Mouse (Mus musculus): Measurements from ENCODE around the gene Amigo2. TPM values are rescaled to one million over a fixed set of nuclear protein-coding genes. Genes with fewer than 3 reads are reported as not detected.

Gene Amigo2
- polyA plus RNA-seq, 1 experiment from 2014 or later: 18.3 TPM

- peaks cover 40% of the 10 kb centered on the region for H3K4me1 ChIP-seq
- H3K9ac ChIP-seq: no peak overlapping the region
- WGBS: 68% methylated on average over 9 of the region's 9 CpGs
- no peaks in the 10 kb centered on the region for H3K9me3 ChIP-seq
- no peak overlapping the region for H3K4me3 ChIP-seq
- H3K27me3 ChIP-seq (replicated peaks): no peaks in the 10 kb centered on the region
- ATAC-seq (replicated peaks): no peak
- no peak overlapping the region for H3K4me2 ChIP-seq
- no peaks in the 10 kb centered on the region for H3K36me3 ChIP-seq (replicated peaks)
- H3K27ac ChIP-seq: no peak overlapping the region
Observed at GRCm38 (mm10) chr15:97280776-97281175, 33.7 kb upstream of the Amigo2 start.

GRCm38 (mm10) chr15:97280131-97280530 is 33.0 kb upstream of the Amigo2 start:
- Histone ChIP-seq H3K9me3 (no peaks in the 10 kb centered on the region), H3K27ac (no peak overlapping the region), H3K36me3 (replicated peaks) (no peaks in the 10 kb centered on the region), H3K27me3 (replicated peaks) (no peaks in the 10 kb centered on the region), H3K9ac (no peak overlapping the region), H3K4me3 (no peak overlapping the region), H3K4me1 (peaks cover 46% of the 10 kb centered on the region), H3K4me2 (no peak overlapping the region)
- no peak for ATAC-seq (replicated peaks)
- WGBS: 93% methylated on average over 8 of the region's 8 CpGs

DNA sequence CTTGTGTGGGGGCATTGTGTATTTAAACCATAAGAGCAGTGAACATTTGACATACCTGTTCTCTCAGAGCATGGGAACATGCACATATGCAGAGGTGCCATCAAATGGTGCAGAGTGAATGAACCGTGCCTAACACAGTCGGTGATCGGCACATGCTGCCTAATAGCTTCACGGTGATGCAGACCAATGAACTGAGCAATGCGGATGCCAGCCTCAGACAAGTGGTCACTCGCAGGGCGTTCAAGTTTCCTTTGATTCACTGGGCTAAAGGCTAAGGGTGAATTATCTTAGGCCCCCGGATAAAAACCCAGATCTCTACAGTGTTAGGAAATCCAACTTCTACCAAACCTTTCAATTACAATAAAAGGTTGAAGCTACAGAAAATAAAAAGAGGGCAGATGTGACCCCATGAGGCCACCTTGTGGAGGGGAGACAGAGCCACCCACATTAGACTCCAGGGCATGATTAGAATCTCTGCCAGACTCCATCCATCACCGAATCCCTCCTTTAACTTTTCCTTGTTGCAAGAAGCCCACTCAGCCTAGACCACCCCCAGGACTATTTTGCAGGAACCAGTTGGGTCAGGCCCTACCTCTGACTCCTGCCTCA is 31.4 kb upstream of the Amigo2 start:
- no peak for ATAC-seq (replicated peaks)
- Histone ChIP-seq H3K27ac (no peak overlapping the region), H3K27me3 (replicated peaks) (no peaks in the 10 kb centered on the region), H3K9ac (no peak overlapping the region), H3K4me1 (peaks cover 46% of the 10 kb centered on the region), H3K9me3 (no peaks in the 10 kb centered on the region), H3K36me3 (replicated peaks) (no peaks in the 10 kb centered on the region), H3K4me2 (no peak overlapping the region), H3K4me3 (no peak overlapping the region)
- WGBS: 84% methylated on average over 9 of the region's 9 CpGs

DNA sequence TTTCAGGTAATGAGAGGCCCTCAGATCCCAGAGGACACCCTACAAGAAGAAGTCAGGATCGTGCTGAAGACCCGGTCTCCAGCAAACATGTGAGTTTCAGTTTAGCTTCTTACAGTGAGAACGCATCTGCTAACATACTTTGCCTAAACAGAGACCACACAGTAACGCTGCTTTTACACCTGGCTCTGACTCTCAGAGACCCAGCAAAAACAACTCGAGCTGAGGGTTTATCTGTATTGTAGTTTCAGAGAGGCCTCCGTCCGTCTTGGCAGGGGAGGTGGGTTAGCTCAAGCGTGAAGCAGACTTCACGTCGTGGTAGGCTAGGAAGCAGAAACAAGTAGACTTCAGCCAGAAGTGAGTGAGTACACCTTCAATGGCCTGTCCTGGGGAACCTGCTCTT is 30.2 kb upstream of the Amigo2 start:
- Histone ChIP-seq H3K4me1 (peaks cover 36% of the 10 kb centered on the region), H3K27me3 (replicated peaks) (no peaks in the 10 kb centered on the region), H3K9ac (no peak overlapping the region), H3K9me3 (no peaks in the 10 kb centered on the region), H3K27ac (0 out of 2 replicates have a peak overlapping the region, but pooled peaks have one; percentile 58), H3K4me3 (no peak overlapping the region), H3K36me3 (replicated peaks) (no peaks in the 10 kb centered on the region), H3K4me2 (no peak overlapping the region)
- WGBS: 49% methylated on average over 10 of the region's 10 CpGs
- ATAC-seq (replicated peaks): no peak

DNA sequence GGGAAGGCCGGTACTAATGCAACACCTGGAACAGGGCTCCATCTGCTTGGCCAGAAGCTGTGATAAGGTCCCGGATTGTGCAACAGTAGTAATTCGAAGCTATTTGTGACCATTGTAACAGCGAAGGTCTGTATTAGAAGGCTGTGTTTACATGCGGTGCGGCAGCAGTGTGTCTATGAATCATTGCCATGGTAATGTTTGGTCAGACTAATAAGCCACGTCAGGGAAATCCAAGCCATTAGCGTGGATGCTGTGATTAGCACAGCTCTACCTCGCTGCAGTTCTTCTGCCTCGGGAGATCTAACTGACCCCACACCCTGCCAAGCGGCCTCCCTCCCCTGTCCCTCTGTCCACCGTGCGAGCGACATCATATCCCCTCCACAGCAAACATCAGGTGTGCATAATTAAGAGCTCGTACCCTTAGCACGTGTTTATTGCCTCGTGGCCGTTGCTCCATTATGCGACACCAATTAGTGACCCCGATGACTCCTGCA is 29.6 kb upstream of the Amigo2 start:
- Histone ChIP-seq H3K4me1 (peaks cover 32% of the 10 kb centered on the region), H3K4me3 (no peak overlapping the region), H3K9ac (no peak overlapping the region), H3K27ac (peak overlapping the region; percentile 58), H3K36me3 (replicated peaks) (no peaks in the 10 kb centered on the region), H3K9me3 (no peaks in the 10 kb centered on the region), H3K4me2 (0 out of 2 replicates have a peak overlapping the region, but pooled peaks have one; percentile 23), H3K27me3 (replicated peaks) (no peaks in the 10 kb centered on the region)
- peak; percentile 74 for ATAC-seq (replicated peaks)
- 37% methylated on average over 20 of the region's 20 CpGs for WGBS

GRCm38 (mm10) chr15:97275626-97276395 is 28.7 kb upstream of the Amigo2 start:
- peak overlapping the region; percentile 58 for H3K27ac ChIP-seq

GRCm38 (mm10) chr15:97272831-97273230 is 25.7 kb upstream of the Amigo2 start:
- no peaks in the 10 kb centered on the region for H3K36me3 ChIP-seq (replicated peaks)
- no peak overlapping the region for H3K4me3 ChIP-seq
- no peaks in the 10 kb centered on the region for H3K9me3 ChIP-seq
- no peak overlapping the region for H3K27ac ChIP-seq
- peaks cover 20% of the 10 kb centered on the region for H3K4me1 ChIP-seq
- no peak for ATAC-seq (replicated peaks)
- H3K27me3 ChIP-seq (replicated peaks): no peaks in the 10 kb centered on the region
- H3K4me2 ChIP-seq: no peak overlapping the region
- 58% methylated on average over 3 of the region's 3 CpGs for WGBS
- no peak overlapping the region for H3K9ac ChIP-seq

More at GRCm38 (mm10) chr15:97275626-97276395, 28.7 kb upstream of the Amigo2 start:
- 78% methylated on average over 12 of the region's 12 CpGs for WGBS
- Histone ChIP-seq H3K9me3 (no peaks in the 10 kb centered on the region), H3K4me1 (peaks cover 27% of the 10 kb centered on the region), H3K4me3 (no peak overlapping the region), H3K4me2 (no peak overlapping the region), H3K36me3 (replicated peaks) (no peaks in the 10 kb centered on the region), H3K9ac (no peak overlapping the region), H3K27me3 (replicated peaks) (no peaks in the 10 kb centered on the region)
- ATAC-seq (replicated peaks): no peak

DNA sequence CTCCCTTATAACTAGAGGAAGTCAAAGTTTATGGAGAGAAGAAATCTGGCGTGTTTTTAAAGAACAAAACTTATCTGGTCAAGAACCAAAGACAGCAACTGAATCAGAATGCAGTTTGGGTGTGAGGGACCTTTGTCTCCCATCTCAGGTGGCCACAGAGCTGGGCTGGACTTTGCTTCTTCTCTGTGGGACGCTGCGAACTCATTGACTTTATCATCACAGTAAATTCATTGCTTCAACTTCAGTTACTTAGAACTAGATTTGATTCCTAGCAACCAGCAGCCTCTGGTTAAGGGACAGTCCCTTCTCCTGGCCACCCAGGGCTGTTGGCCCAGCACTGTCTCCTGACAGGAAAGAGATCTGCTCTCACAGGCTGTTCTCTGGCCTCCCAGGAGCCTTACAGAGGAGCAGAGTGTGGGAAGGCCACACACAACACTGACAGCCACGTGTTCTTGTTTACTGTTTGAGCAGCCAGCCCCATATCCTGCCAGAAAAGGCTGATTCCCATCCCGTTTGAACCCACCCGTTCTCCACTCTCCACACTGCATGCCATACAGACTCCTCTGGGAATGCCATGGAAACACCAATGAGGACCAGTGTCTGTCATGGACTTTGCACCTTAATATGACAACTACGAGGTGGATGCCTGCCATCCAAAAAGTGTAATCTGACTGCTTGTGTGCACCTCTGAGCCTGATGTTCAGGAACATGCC is 25.1 kb upstream of the Amigo2 start:
- H3K9me3 ChIP-seq: no peaks in the 10 kb centered on the region
- peaks cover 19% of the 10 kb centered on the region for H3K4me1 ChIP-seq
- 40% methylated on average over 7 of the region's 7 CpGs for WGBS
- H3K27ac ChIP-seq: no peak overlapping the region
- H3K4me3 ChIP-seq: no peak overlapping the region
- H3K9ac ChIP-seq: no peak overlapping the region
- H3K4me2 ChIP-seq: no peak overlapping the region
- no peaks in the 10 kb centered on the region for H3K36me3 ChIP-seq (replicated peaks)
- no peaks in the 10 kb centered on the region for H3K27me3 ChIP-seq (replicated peaks)
- ATAC-seq (replicated peaks): no peak

- no peak overlapping the region for H3K27ac ChIP-seq
- WGBS: 67% methylated on average over 8 of the region's 8 CpGs
- no peak overlapping the region for H3K9ac ChIP-seq
- H3K27me3 ChIP-seq (replicated peaks): no peaks in the 10 kb centered on the region
- H3K4me1 ChIP-seq: no peaks in the 10 kb centered on the region
- no peak overlapping the region for H3K4me2 ChIP-seq
- no peaks in the 10 kb centered on the region for H3K36me3 ChIP-seq (replicated peaks)
- no peak overlapping the region for H3K4me3 ChIP-seq
- no peaks in the 10 kb centered on the region for H3K9me3 ChIP-seq
- no peak for ATAC-seq (replicated peaks)
Observed at GRCm38 (mm10) chr15:97267094-97267695, 20.1 kb upstream of the Amigo2 start.

DNA sequence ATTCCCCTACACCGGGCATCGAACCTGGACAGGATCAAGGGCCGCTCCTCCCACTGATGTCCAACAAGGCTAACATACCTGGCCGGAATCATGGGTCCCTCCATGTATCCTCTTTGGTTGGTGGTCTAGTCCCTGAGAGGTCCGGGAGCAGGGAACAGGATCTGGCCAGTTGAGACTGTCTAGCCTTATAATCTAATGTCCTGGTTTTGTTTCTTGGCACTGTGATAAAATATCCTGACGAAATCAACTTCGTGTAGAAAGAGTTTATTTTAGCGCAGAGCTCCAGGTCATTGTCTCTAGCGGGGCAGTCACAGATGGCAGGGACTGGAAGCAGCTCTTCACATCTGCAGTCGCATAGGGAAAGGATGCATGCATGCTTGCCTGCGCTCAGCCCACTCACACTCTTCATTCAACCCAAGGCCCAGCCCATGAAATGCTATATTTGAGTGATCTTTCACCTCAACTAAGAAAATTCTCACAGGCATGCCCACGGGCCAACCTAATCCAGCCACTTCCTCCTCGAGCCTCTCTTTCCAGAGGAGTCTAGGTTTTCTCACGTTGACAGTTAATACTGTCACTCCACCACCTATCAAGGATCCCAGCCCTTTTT is 19.3 kb upstream of the Amigo2 start:
- whole genome bisulfite sequencing: 86% methylated on average over 14 of the region's 14 CpGs
- Histone ChIP-seq H3K4me3 (no peak overlapping the region), H3K9me3 (no peaks in the 10 kb centered on the region), H3K9ac (no peak overlapping the region), H3K4me2 (no peak overlapping the region), H3K4me1 (no peaks in the 10 kb centered on the region), H3K36me3 (replicated peaks) (no peaks in the 10 kb centered on the region), H3K27me3 (replicated peaks) (no peaks in the 10 kb centered on the region), H3K27ac (no peak overlapping the region)
- no peak for ATAC-seq (replicated peaks)

GRCm38 (mm10) chr15:97262251-97262650 is 15.2 kb upstream of the Amigo2 start:
- no peaks in the 10 kb centered on the region for H3K36me3 ChIP-seq (replicated peaks)
- no peak overlapping the region for H3K27ac ChIP-seq
- H3K9ac ChIP-seq: no peak overlapping the region
- H3K4me1 ChIP-seq: no peaks in the 10 kb centered on the region
- no peaks in the 10 kb centered on the region for H3K9me3 ChIP-seq
- H3K4me3 ChIP-seq: no peak overlapping the region
- WGBS: 80% methylated on average over 9 of the region's 9 CpGs
- no peak overlapping the region for H3K4me2 ChIP-seq
- no peak for ATAC-seq (replicated peaks)
- H3K27me3 ChIP-seq (replicated peaks): no peaks in the 10 kb centered on the region

All from midbrain, embryonic 15.5 days (tissue).